Mouse (Mus musculus) ovary, adult 18-20 months (tissue): Measurements from ENCODE around the gene Ncaph.
A peak's percentile ranks its signal among the peaks of the same experiment; 100 is the strongest.
"Not testable (repeated sequence)": the region's sequence is repeated elsewhere in the genome, so short reads cannot be mapped to it uniquely, and the experiment has no call there.

Source experiments
- DNase-seq: peaks from one replicate; pipeline ENCODE4 v3.0.0; 2022; ENCODE audit warnings: low spot score, mixed read lengths

Gene Ncaph

GRCm38 (mm10) chr2:127086235-127086634 lies 47.5 kb downstream of the Ncaph start:
- DNase-seq: no peak

GRCm38 (mm10) chr2:127080591-127081218 lies 53.0 kb downstream of the Ncaph start:
- no peak for DNase-seq

- DNase-seq: no peak
These were observed 53.7 kb downstream of the Ncaph start for GRCm38 (mm10) chr2:127079881-127080590.

GRCm38 (mm10) chr2:127079066-127079465 lies 54.7 kb downstream of the Ncaph start:
- not testable (repeated sequence) for DNase-seq

- DNase-seq: no peak
These were observed 56.1 kb downstream of the Ncaph start for GRCm38 (mm10) chr2:127077611-127078010.

- DNase-seq: no peak
These were observed 59.6 kb downstream of the Ncaph start for GRCm38 (mm10) chr2:127074116-127074515.

- DNase-seq: no peak
These were observed 62.9 kb downstream of the Ncaph start for GRCm38 (mm10) chr2:127070879-127071278.

- DNase-seq: peak; percentile 80
These were observed 63.3 kb downstream of the Ncaph start, which contains the start of gene Blvra for GRCm38 (mm10) chr2:127070435-127070841. Gene Blvra, plus strand, starts transcription at chr2:127070665.

GRCm38 (mm10) chr2:127069781-127070434 lies 63.8 kb downstream of the Ncaph start:
- DNase-seq: no peak

GRCm38 (mm10) chr2:127068806-127069205 lies 64.9 kb downstream of the Ncaph start:
- DNase-seq: no peak

- DNase-seq: no peak
These were observed 72.3 kb downstream of the Ncaph start for GRCm38 (mm10) chr2:127061471-127061870.
